Mouse (Mus musculus): ENCODE data around the gene Usp29.

GRCm38 (mm10) chr7:6850321-6850720, 119.9 kb downstream of the Usp29 start:
- no peak for TF ChIP-seq CTCF (IDR thresholded peaks at IDR 0.05; ENCODE audit: control insufficient read depth, insufficient read depth, low read length)
- TF ChIP-seq POLR2A (IDR thresholded peaks at IDR 0.05; ENCODE audit: borderline replicate concordance, control insufficient read depth, low read depth, low read length): no peak

Measured in bone marrow, adult 2 months (tissue).